Mouse (Mus musculus) layer of hippocampus, adult 2 months (tissue): ENCODE data around the gene Slc25a39. TPM values are rescaled to one million over a fixed set of nuclear protein-coding genes. Genes with fewer than 3 reads are reported as not detected.

Experiments used
- DNase-seq, 2 experiments: peaks; one replicate each; pipeline ENCODE4 v3.0.0; 2022; ENCODE audit warnings: low spot score in 2 of 2
- H3K27ac ChIP-seq: fragments of 200-600 bp; 2 replicates; pipeline ENCODE4 v1.8.1; 2022
- H3K4me3 ChIP-seq: fragments of 200-600 bp; 2 replicates; pipeline ENCODE4 v1.8.1; 2022; ENCODE audit warnings: mild to moderate bottlenecking
- CTCF ChIP-seq: fragments of 200-600 bp; conservative IDR thresholded peaks from 2 replicates; pipeline ENCODE4 v1.8.1; 2022; ENCODE audit warnings: antibody characterized with exemption, mild to moderate bottlenecking, moderate library complexity
- microRNA-seq, 2 experiments: library from miRNA; unstranded; fragments of <30 nt; microRNA quantifications; one replicate each; pipeline ENCODE4 v1.2.0; 2021
- total RNA-seq, 2 experiments: library from RNA; stranded (reverse); gene quantifications; 2 replicates each; pipeline ENCODE4 v1.2.3; 2021

Slc25a39 gene
- total RNA-seq, 2 experiments from 2014 or later, result 62.5 to 62.6 TPM

DNA sequence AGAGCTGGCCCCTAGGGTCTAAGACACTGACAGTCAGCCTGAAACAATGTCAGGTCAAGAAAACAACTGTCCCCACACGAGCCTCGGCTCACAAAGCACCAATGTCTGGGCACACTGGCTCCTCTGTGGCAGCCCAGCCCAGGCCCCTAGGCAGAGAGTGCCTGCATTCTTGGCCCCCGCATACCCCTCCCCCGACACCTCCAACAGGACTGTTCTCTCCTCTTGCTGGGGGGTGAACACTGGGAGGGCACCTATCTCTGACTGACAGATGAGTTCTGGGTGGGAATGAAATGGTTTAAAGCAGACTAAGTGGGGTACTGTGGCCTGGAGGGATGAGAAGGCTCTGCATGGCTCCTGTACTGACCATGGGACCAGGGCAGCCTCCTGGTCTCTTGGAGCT lies 42.0 kb downstream of the Slc25a39 start:
- no peak for DNase-seq
- TF ChIP-seq CTCF, result no peak

DNA sequence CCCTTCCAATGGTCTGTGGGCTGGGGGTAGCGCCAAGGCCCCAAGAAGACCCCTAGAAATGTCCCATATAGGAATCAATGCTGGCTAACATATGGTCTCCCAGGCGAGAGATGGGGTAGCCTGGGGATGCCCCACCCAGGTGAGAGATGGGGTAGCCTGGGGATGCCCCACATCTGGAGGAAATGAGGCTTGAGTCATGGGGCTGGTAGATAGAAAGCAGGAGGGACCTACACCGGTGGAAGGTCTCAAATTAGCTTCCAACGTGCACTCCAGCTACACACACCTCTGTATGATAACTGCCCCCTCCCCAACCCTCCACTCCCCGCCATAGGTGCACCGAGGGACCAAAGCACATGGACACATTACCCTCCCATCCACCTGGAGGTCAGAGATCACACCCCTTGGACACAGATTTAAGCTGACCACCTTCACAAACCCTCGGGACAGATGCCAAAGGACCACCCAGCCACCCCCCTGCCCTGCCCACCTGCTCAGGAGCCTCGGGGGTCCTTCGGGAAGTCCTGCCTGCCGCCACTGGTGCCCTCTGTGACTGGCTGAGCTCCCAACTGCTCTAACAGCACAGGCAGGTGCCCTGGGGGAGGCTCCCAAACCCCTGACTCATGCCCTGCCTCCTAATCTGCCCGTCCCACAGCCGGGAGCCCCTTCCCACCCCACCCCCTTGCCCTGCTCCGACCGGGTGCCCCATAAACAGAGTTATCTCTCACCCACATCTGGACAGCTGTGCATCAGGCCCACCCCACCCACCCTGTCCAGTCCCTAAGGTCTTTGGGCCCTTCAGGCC lies 43.0 kb downstream of the Slc25a39 start:
- no peak overlapping the region for H3K27ac ChIP-seq
- no peak overlapping the region for H3K4me3 ChIP-seq
- DNase-seq, result no peak
- TF ChIP-seq CTCF, result no peak

More for the DNA sequence above, 42.0 kb downstream of the Slc25a39 start:
- Histone ChIP-seq H3K4me3 (no peak overlapping the region), H3K27ac (no peak overlapping the region)

DNA sequence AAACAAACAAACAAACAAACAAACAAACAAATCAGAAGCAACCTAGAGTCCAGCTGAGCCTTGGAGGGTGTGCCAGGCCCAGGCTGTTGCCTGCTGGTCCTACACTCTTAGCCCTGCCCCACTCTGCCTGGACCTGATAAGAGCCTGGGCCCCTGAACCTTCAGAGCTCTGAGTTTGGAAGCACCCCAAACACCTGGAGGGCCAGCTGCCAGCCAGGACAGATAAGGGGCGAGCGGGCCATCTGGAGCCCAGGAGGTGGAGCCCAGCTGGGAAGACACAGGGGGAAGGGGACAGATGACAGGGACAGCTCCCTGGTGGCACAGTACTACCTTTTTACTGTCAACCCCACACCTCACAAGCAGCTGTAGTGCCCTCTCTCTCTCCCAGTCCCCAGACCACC lies 44.1 kb downstream of the Slc25a39 start:
- no peak overlapping the region for H3K27ac ChIP-seq
- no peak for DNase-seq
- H3K4me3 ChIP-seq, result no peak overlapping the region
- TF ChIP-seq CTCF, result no peak

DNA sequence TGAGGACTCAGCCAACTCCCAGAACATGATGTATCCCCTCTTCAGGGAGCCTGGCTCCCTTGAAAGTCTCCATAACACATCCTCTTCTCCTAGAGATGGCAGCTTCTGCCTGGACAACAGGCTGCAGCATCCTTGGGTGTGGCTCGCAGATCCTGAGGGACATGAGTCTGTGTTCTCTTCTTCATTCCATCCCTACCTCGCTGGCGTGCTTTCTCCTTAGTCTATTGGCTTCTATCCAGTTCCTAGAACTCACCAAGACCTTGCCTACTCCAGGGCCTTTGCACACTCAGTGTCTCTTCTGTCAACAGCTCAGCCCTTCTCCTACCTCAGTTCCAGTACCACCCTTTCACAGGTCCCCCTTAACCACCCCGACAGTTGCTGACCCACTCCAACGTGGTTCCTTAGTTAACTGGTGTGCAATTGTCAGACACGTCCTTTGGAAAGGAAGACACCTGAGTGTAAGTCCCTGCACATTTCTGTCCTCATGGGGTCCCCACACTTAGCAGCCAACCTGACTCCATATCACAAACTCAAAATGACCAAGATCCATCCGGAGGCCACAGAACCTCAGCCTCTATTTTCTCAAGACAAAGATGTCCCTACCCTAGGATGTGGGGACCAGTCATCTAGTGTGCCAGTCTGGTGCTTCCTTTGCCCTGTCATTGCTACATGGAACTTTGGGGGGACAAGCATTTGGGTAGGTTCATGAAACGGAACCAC lies 45.8 kb downstream of the Slc25a39 start:
- DNase-seq, result no peak
- TF ChIP-seq CTCF, result no peak

DNA sequence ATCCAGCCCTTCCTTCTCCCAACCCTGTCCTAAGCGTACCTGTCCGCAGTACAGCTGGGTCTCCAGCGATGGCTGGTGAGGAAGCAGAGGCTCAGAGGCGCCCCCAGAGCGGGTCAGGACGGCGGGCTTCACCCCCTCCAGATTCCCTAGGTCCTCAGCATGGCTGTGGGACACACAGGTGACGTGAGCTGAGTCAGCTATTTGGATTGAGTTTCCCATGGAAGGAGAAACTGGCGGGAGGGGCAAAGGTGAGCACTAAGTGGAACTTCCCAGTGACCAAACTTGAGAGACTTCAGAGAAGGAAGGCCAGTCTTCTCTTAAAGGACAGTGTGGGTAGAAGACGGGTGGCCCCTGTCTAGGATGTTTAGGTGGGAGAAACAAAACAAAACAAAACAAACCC lies 49.4 kb downstream of the Slc25a39 start:
- H3K27ac ChIP-seq, result no peak overlapping the region
- no peak for DNase-seq
- TF ChIP-seq CTCF, result no peak
- no peak overlapping the region for H3K4me3 ChIP-seq

More for the DNA sequence above, 45.8 kb downstream of the Slc25a39 start:
- Histone ChIP-seq H3K27ac (no peak overlapping the region), H3K4me3 (no peak overlapping the region)

DNA sequence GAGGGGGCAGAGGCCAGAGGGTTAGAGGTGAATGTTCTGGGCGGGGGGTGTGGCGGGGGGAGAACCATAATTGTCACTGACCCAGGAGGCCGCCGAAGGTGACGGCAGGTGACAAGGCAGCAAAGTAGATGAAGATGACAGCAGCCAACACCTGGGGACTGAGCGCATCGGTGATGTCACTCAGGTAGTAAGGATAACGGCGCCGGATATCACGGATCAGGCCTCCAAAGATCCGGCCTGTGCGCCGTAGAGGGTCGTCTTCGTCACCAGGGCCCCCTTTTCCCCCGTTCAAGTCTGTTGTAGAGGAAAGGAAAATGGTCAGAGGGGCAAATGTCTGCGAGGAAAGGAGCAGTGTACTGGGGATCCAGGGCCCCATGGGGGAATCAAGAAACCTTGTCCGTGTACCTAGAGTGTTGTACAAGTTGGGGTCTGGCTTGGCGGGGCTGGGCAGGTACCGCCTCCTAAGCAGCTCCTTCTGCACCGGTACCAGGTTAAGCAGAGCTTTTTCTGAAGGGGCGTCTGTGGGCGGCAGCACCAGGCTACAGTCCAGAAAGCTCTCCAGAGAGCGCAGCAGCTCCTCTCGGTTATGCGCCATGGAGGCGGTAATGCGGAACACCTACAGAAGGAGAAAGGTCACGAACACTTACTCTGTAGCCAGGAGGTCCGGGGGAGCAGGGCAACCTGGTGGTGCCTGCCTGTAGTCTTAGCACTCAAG lies 51.0 kb downstream of the Slc25a39 start:
- no peak overlapping the region for H3K27ac ChIP-seq
- DNase-seq, result no peak
- H3K4me3 ChIP-seq, result no peak overlapping the region
- TF ChIP-seq CTCF, result no peak

DNA sequence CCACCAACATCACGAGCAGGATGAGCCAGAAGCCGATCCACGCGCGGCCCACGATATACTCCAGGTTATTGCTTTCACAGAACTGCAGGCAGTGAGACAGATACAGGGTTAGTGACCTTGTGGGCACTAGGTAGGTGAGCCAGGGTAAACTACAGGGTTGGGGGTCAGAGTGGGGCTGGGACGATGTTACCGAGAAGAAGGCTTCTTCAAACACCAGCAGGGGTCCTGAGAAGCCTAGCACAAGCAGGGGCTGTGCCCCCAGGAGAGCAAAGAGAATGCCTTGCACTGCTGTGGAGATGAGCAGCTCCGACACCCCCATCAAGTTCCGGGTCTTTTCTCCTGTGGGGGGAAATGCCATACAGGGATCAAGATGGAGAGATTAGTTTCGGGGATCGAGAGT lies 51.6 kb downstream of the Slc25a39 start:
- no peak overlapping the region for H3K4me3 ChIP-seq
- H3K27ac ChIP-seq, result no peak overlapping the region
- DNase-seq, result no peak
- no peak for TF ChIP-seq CTCF

DNA sequence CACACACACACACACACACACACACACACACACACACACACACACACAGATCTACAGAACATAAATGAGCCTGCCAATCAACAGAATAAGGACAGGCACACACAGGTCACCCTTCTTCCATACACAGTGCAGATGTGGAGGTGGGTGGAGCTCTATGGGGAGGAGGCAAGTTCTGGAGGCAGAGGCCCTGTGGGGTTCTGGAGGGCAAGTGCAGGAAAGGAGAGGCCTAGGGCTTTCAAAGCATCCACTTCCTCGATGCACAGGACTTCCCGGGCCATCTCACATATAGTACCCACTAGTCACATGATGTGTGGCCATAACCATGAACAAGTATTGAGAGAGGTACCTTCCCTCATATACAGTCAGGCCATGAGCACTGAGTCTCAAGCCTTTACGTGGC lies 52.2 kb downstream of the Slc25a39 start:
- no peak for TF ChIP-seq CTCF
- H3K27ac ChIP-seq, result no peak overlapping the region
- no peak overlapping the region for H3K4me3 ChIP-seq
- DNase-seq, result no peak

DNA sequence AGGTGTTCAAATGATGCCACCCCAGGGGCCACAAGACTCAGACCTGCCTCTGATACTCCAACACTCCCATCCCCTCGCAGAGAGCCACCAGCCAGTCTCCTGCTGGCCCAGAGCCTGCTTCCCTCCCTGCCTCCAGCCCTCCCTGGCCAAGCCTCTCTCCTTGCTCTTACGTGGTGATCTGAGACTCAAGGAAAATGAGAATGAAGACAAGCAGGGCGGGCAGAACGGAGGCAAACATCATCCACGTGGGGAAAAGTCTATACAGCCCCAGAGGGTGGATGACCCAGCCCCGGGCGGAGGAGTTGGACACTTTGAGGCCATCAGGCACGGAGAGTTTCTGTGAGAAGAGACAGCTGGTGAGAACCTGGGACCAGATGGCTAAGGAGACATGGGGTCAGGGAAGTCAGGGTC lies 54.7 kb downstream of the Slc25a39 start:
- DNase-seq, result no peak
- Histone ChIP-seq H3K4me3 (no peak overlapping the region), H3K27ac (no peak overlapping the region)
- TF ChIP-seq CTCF, result no peak

Small RNAs within 50 kb of the gene (microRNA-seq; reads per million reads assigned to microRNA genes)
- 0 to 1.1 reads per million in 2 experiments for gene Mir6930

Other genes with a start within 250 kb of the Slc25a39 start
- 10 to 100 TPM; 56.6 to 56.9 TPM for gene Lsm12, start 222.7 kb downstream of the Slc25a39 start, total RNA-seq
- 10 to 100 TPM; 58.2 to 59.7 TPM for gene G6pc3, start 218.3 kb downstream of the Slc25a39 start, total RNA-seq
- gene Hdac5, start 177.8 kb downstream of the Slc25a39 start, total RNA-seq, result 100 to 1,000 TPM; 233 to 243 TPM
- 1 to 10 TPM; 1.0 to 1.1 TPM for gene BC030867, start 159.1 kb downstream of the Slc25a39 start, total RNA-seq
- gene Asb16, start 139.2 kb downstream of the Slc25a39 start, total RNA-seq, result 1 to 10 TPM; 2.0 TPM
- gene Tmub2, start 123.0 kb downstream of the Slc25a39 start, total RNA-seq, result 10 to 100 TPM; 61.1 to 67.4 TPM
- gene Atxn7l3, start 111.3 kb downstream of the Slc25a39 start, total RNA-seq, result 100 to 1,000 TPM; 165 to 169 TPM
- gene Ubtf, start 88.2 kb downstream of the Slc25a39 start, total RNA-seq, result 100 to 1,000 TPM; 122 to 138 TPM
- under 1 TPM; 0.15 to 0.23 TPM for gene Slc4a1, start 41.7 kb downstream of the Slc25a39 start, total RNA-seq
- gene Rundc3a, start 14.5 kb downstream of the Slc25a39 start, total RNA-seq, result 100 to 1,000 TPM; 482 to 488 TPM
- 10 to 100 TPM; 60.6 to 66.4 TPM for gene Grn, start 22.4 kb upstream of the Slc25a39 start, total RNA-seq
- 100 to 1,000 TPM in 1 of 2 experiments, 10 to 100 TPM in 1; 92.5 to 102 TPM for gene Fam171a2, start 39.7 kb upstream of the Slc25a39 start, total RNA-seq
- gene Itga2b, start 62.2 kb upstream of the Slc25a39 start, total RNA-seq, result 1 to 10 TPM; 2.3 to 3.5 TPM
- gene Gpatch8, start 148.4 kb upstream of the Slc25a39 start, total RNA-seq, result 10 to 100 TPM; 53.0 to 58.9 TPM
- 1 to 10 TPM; 3.9 to 4.2 TPM for gene Gm11627, start 171.5 kb upstream of the Slc25a39 start, total RNA-seq
- gene Fzd2, start 196.4 kb upstream of the Slc25a39 start, total RNA-seq, result 1 to 10 TPM; 7.5 to 9.2 TPM